Mouse (Mus musculus) intestine, embryonic 14.5 days (tissue): ENCODE results near the gene Gmpr. TPM values are rescaled to one million over a fixed set of nuclear protein-coding genes. Genes with fewer than 3 reads are reported as not detected.

Source experiments
- ATAC-seq: fragments of 200-750 bp; cut with Nextera tagmentation; replicated peaks from 2 replicates; pipeline ENCODE4 v1.8.0; 2017; ENCODE audit warnings: low read depth, moderate number of reproducible peaks, moderate TSS enrichment, moderate library complexity; ENCODE audit not compliant: low FRiP score, low TSS enrichment
- DNase-seq: peaks from one replicate; pipeline ENCODE4 v3.0.0-alpha.2; 2018; ENCODE audit warnings: low spot score
- H3K27ac ChIP-seq: fragments of 300-500 bp; sonication (generic); 2 replicates; pipeline ENCODE4 v1.5.1; 2014; ENCODE audit warnings: low read depth, mild to moderate bottlenecking, control low read depth
- H3K27me3 ChIP-seq: fragments of 300-500 bp; sonication (generic); replicated peaks from 2 replicates; pipeline ENCODE4 v1.6.1; 2014; ENCODE audit warnings: low read length, control low read depth; ENCODE audit not compliant: control insufficient read depth, insufficient read depth
- H3K36me3 ChIP-seq: fragments of 300-500 bp; sonication (generic); 2 replicates; pipeline ENCODE4 v1.6.1; 2014; ENCODE audit warnings: low read length, control low read depth; ENCODE audit not compliant: control insufficient read depth, insufficient read depth
- H3K4me1 ChIP-seq: fragments of 300-500 bp; sonication (generic); replicated peaks from 2 replicates; pipeline ENCODE4 v1.6.1; 2014; ENCODE audit warnings: low read length, control low read depth, mixed read lengths; ENCODE audit not compliant: control insufficient read depth, insufficient read depth
- H3K4me2 ChIP-seq: fragments of 300-500 bp; sonication (generic); 2 replicates; pipeline ENCODE4 v1.6.1; 2014; ENCODE audit warnings: low read length
- H3K4me3 ChIP-seq: fragments of 300-500 bp; sonication (generic); 2 replicates; pipeline ENCODE4 v1.5.1; 2014; ENCODE audit warnings: low read depth, low read length, control low read depth, mixed read lengths
- H3K9ac ChIP-seq: fragments of 300-500 bp; sonication (generic); 2 replicates; pipeline ENCODE4 v1.6.1; 2014; ENCODE audit warnings: mild to moderate bottlenecking, low read length
- H3K9me3 ChIP-seq: fragments of 300-500 bp; sonication (generic); 2 replicates; pipeline ENCODE4 v1.6.1; 2016; ENCODE audit warnings: low read length, control low read depth; ENCODE audit not compliant: control insufficient read depth
- WGBS: fragments of 180-500 bp; shearing (Covaris S2); extraction: QIAGEN DNeasy Blood & Tissue Kit; methylation state at CpG from one replicate; pipeline ENCODE4 v1.1.7; 2014; 5-methylcytosine and 5-hydroxymethylcytosine counted together
- polyA plus RNA-seq: library from polyadenylated mRNA; unstranded; fragments of >200 nt; fragmentation: Nextera tagmentation; extraction: Ambion mirVana; gene quantifications from 2 replicates; pipeline ENCODE4 v1.2.1, GENCODE M21; 2014

Gene Gmpr
- polyA plus RNA-seq: 33.6 and 35.9 TPM in 2 replicates

DNA sequence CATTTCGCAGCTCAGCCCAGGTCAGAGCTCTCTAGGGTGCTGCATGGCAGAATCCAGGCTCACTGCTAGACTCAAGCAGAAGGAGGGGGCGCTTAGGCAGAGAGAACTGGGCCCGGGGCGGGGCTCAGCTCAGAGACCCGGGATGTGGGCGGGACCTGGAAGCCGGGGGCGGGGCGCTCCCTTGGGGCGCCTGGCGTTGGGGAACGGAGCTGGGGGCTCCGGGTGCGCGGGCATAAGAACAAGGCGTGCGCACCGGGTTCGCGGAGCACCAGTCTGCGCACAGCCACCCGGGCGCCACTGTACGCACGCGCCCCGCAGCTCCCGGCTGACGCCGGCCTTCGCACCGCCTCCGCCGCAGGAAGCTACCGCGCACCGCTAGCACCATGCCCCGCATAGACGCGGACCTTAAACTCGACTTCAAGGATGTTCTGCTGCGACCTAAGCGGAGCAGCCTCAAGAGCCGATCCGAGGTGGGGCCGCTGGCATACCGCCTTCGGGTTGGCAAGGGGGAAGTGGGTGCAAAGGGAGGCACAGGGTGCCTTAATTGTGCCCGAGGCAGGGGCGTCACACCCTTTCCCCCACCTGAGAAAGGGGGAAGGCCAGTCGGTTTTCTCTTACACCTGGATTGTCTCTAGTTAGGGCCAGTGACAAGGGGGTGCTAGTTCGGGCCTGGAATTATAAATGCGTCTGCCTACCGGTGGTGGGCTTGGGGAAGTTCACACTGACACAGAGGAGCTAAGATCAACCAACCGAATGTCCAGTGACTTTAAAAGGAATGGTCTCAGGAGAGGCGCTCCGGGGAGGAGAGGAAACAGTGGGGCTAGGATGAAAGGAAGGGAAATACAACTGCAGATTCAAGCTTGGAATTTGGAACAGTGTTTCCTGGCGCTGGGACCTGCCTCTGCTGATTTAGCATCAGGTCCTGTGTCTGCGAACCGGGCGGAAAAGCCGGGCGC is at the start of gene Gmpr:
Gene Gmpr (plus strand): TSS at position 171 of the 956 bp plus-strand sequence.
- 2% methylated on average over 62 of the region's 63 CpGs for WGBS
- Histone ChIP-seq H3K36me3 (no peaks in the 10 kb centered on the region), H3K27ac (peak within 1 kb of the TSS; percentile 47; the same call in 1 of the 2 replicates), H3K9ac (peak within 1 kb of the TSS; percentile 53), H3K9me3 (no peaks in the 10 kb centered on the region), H3K4me1 (peaks cover 26% of the 10 kb centered on the region), H3K4me2 (peak within 1 kb of the TSS; percentile 89), H3K27me3 (no peaks in the 10 kb centered on the region), H3K4me3 (peak within 1 kb of the TSS; percentile 55)
- DNase-seq (peak; percentile 87), ATAC-seq (peak; percentile 88)

- no peak overlapping the region for H3K9ac ChIP-seq
- H3K27me3 ChIP-seq: no peaks in the 10 kb centered on the region
- no peak overlapping the region for H3K27ac ChIP-seq
- no peak overlapping the region for H3K4me3 ChIP-seq
- H3K4me2 ChIP-seq: no peak overlapping the region
- WGBS: 59% methylated on average over 7 of the region's 7 CpGs
- peaks cover 31% of the 10 kb centered on the region for H3K4me1 ChIP-seq
- H3K36me3 ChIP-seq: no peaks in the 10 kb centered on the region
- no peak for ATAC-seq
- no peak for DNase-seq
- H3K9me3 ChIP-seq: no peaks in the 10 kb centered on the region
These were observed 49.8 kb upstream of the Gmpr start for GRCm38 (mm10) chr13:45457459-45457858.

- WGBS: 88% methylated on average over 3 of the region's 3 CpGs
- H3K9ac ChIP-seq: no peak overlapping the region
- no peaks in the 10 kb centered on the region for H3K27me3 ChIP-seq
- no peak overlapping the region for H3K27ac ChIP-seq
- ATAC-seq: no peak
- H3K9me3 ChIP-seq: no peaks in the 10 kb centered on the region
- no peak for DNase-seq
- no peak overlapping the region for H3K4me2 ChIP-seq
- no peak overlapping the region for H3K4me3 ChIP-seq
- peaks cover 18% of the 10 kb centered on the region for H3K4me1 ChIP-seq
- H3K36me3 ChIP-seq: no peaks in the 10 kb centered on the region
These were observed 47.1 kb upstream of the Gmpr start for GRCm38 (mm10) chr13:45460177-45460576.

- Histone ChIP-seq H3K9me3 (no peaks in the 10 kb centered on the region), H3K36me3 (no peaks in the 10 kb centered on the region), H3K4me1 (0 out of 2 replicates have a peak, but pooled peaks cover 5% of the 10 kb centered on the region), H3K27ac (no peak overlapping the region), H3K4me2 (no peak overlapping the region), H3K9ac (no peak overlapping the region), H3K27me3 (no peaks in the 10 kb centered on the region), H3K4me3 (no peak overlapping the region)
- DNase-seq (no peak), ATAC-seq (no peak)
- WGBS: 78% methylated on average over 14 of the region's 14 CpGs
These were observed 45.8 kb upstream of the Gmpr start for GRCm38 (mm10) chr13:45461370-45461958.

- Histone ChIP-seq H3K9ac (no peak overlapping the region), H3K9me3 (no peaks in the 10 kb centered on the region), H3K36me3 (no peaks in the 10 kb centered on the region), H3K27ac (no peak overlapping the region), H3K27me3 (no peaks in the 10 kb centered on the region), H3K4me3 (no peak overlapping the region), H3K4me1 (peaks cover 11% of the 10 kb centered on the region), H3K4me2 (no peak overlapping the region)
- ATAC-seq (no peak), DNase-seq (no peak)
- 84% methylated on average over 10 of the region's 10 CpGs for WGBS
These were observed 41.6 kb upstream of the Gmpr start for GRCm38 (mm10) chr13:45465616-45466015.

DNA sequence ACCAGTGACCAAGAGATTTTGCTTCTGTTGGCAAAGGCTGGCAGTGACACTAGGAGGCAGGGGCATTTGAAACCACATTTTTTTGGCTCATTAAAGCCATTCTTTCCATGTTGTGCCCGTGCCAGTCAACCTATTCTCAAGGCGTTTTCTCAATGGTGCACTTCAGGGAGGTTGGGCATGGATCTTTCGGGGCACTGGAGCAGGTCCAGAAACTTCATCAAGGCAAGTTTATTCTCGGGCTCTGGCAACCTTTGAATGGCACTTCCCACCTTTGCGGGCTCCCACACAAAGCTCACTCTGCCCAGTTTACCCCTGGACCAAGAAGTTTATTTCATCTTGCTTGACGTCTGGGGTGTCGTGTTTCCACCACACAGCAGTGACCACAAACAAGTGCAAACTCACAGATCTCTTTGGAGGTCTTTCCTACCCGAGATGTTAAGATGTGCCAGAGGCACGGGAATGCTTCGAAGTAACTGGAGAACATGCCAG is 41.2 kb upstream of the Gmpr start:
- DNase-seq: no peak
- H3K27ac ChIP-seq: no peak overlapping the region
- H3K9me3 ChIP-seq: no peaks in the 10 kb centered on the region
- no peak overlapping the region for H3K4me2 ChIP-seq
- ATAC-seq: no peak
- no peak overlapping the region for H3K4me3 ChIP-seq
- no peaks in the 10 kb centered on the region for H3K27me3 ChIP-seq
- H3K4me1 ChIP-seq: peaks cover 11% of the 10 kb centered on the region
- 55% methylated on average over 10 of the region's 10 CpGs for WGBS
- no peaks in the 10 kb centered on the region for H3K36me3 ChIP-seq
- no peak overlapping the region for H3K9ac ChIP-seq

DNA sequence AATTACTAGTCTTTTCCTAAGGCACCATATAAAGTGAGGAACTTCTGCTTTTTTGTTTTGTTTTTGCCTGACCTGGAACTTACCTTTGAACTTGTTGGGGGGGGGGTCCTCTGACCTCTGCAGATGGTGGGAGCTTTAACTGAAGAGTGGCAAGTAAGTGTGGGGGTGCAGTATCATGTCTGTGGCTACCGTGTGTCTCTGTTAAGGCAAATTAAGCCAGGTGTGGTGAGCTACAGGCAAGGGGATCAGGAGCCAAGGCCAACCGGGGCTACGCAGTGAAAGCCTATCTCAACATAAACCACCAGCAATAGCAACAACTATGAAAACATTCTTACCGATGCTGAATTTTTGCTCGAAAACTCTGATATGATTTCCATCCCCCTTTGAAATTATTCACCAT is 38.5 kb upstream of the Gmpr start:
- H3K4me1 ChIP-seq: peaks cover 11% of the 10 kb centered on the region
- WGBS: 78% methylated on average over 5 of the region's 5 CpGs
- no peak for ATAC-seq
- no peaks in the 10 kb centered on the region for H3K36me3 ChIP-seq
- H3K9ac ChIP-seq: no peak overlapping the region
- H3K27ac ChIP-seq: no peak overlapping the region
- no peaks in the 10 kb centered on the region for H3K27me3 ChIP-seq
- no peak overlapping the region for H3K4me3 ChIP-seq
- no peak for DNase-seq
- H3K4me2 ChIP-seq: no peak overlapping the region
- H3K9me3 ChIP-seq: no peaks in the 10 kb centered on the region

- ATAC-seq: no peak
- WGBS: 33% methylated on average over 19 of the region's 19 CpGs
- no peak for DNase-seq
- Histone ChIP-seq H3K4me1 (peaks cover 11% of the 10 kb centered on the region), H3K9me3 (no peaks in the 10 kb centered on the region), H3K36me3 (no peaks in the 10 kb centered on the region), H3K4me3 (no peak overlapping the region), H3K27ac (no peak overlapping the region; the same call in 1 of the 2 replicates), H3K27me3 (no peaks in the 10 kb centered on the region), H3K9ac (no peak overlapping the region), H3K4me2 (peak overlapping the region; percentile 6; the same call in 1 of the 2 replicates)
These were observed 37.6 kb upstream of the Gmpr start for GRCm38 (mm10) chr13:45469481-45470301.
